Mouse (Mus musculus): Measurements from ENCODE around the gene Ugt1a6a.

Gene Ugt1a6a

GRCm38 (mm10) chr1:88267489-88267888 is 132.9 kb downstream of the Ugt1a6a start:
- DNase-seq (ENCODE audit: inconsistent ontology term) = no peak

GRCm38 (mm10) chr1:88268070-88268469 is 133.5 kb downstream of the Ugt1a6a start:
- DNase-seq (ENCODE audit: inconsistent ontology term) = no peak
